Mouse (Mus musculus) heart, postnatal 0 days (tissue): ENCODE data around the gene Foxp4. TPM values are rescaled to one million over a fixed set of nuclear protein-coding genes. Genes with fewer than 3 reads are reported as not detected.

Source experiments
- ATAC-seq: fragments of 200-750 bp; cut with Nextera tagmentation; 2 replicates; pipeline ENCODE4 v1.8.0; 2017; ENCODE audit warnings: low read depth, moderate number of reproducible peaks, moderate library complexity; ENCODE audit not compliant: insufficient read depth
- DNase-seq: peaks from one replicate; pipeline ENCODE4 v3.0.0-alpha.2; 2016; ENCODE audit warnings: low spot score
- H3K27ac ChIP-seq: fragments of 300-500 bp; sonication (generic); 2 replicates; pipeline ENCODE4 v1.5.1; 2014; ENCODE audit warnings: low read depth, mild to moderate bottlenecking
- H3K27me3 ChIP-seq: fragments of 300-500 bp; sonication (generic); 2 replicates; pipeline ENCODE4 v1.6.1; 2014; ENCODE audit warnings: low read length, mixed read lengths; ENCODE audit not compliant: control insufficient read depth, insufficient read depth
- H3K36me3 ChIP-seq: fragments of 300-500 bp; sonication (generic); replicated peaks from 2 replicates; pipeline ENCODE4 v1.6.1; 2014; ENCODE audit warnings: low read length, mixed read lengths; ENCODE audit not compliant: control insufficient read depth, insufficient read depth
- H3K4me1 ChIP-seq: fragments of 300-500 bp; sonication (generic); 2 replicates; pipeline ENCODE4 v1.6.1; 2014; ENCODE audit warnings: antibody characterized with exemption; ENCODE audit not compliant: control insufficient read depth, insufficient read depth
- H3K4me2 ChIP-seq: fragments of 300-500 bp; sonication (generic); 2 replicates; pipeline ENCODE4 v1.6.1; 2014; ENCODE audit warnings: low read depth, mild to moderate bottlenecking, low read length, moderate library complexity
- H3K4me3 ChIP-seq: fragments of 300-500 bp; sonication (generic); 2 replicates; pipeline ENCODE4 v1.5.1; 2014; ENCODE audit warnings: low read depth, low read length
- H3K9ac ChIP-seq: fragments of 300-500 bp; sonication (generic); replicated peaks from 2 replicates; pipeline ENCODE4 v1.6.1; 2014; ENCODE audit warnings: low read depth, low read length, mixed read lengths
- H3K9me3 ChIP-seq: fragments of 300-500 bp; sonication (generic); replicated peaks from 2 replicates; pipeline ENCODE4 v1.6.1; 2016; ENCODE audit warnings: low read length; ENCODE audit not compliant: control insufficient read depth
- CTCF ChIP-seq: IDR thresholded peaks from 2 replicates; pipeline ENCODE4 v1.5.1; 2016; ENCODE audit warnings: antibody characterized with exemption, control low read depth, low read depth
- EP300 ChIP-seq: IDR thresholded peaks from 2 replicates; pipeline ENCODE4 v1.6.1; 2016; ENCODE audit warnings: antibody characterized with exemption, low read depth
- WGBS: fragments of 180-500 bp; shearing (Covaris S2); extraction: QIAGEN DNeasy Blood & Tissue Kit; methylation state at CpG from one replicate; pipeline ENCODE4 v1.1.7; 2014; 5-methylcytosine and 5-hydroxymethylcytosine counted together
- polyA plus RNA-seq: library from polyadenylated mRNA; unstranded; fragments of >200 nt; fragmentation: Nextera tagmentation; extraction: Ambion mirVana; gene quantifications from 2 replicates; pipeline ENCODE4 v1.2.1, GENCODE M21; 2015
- total RNA-seq: library from RNA; depleted of rRNA; stranded (reverse); fragments of >200 nt; gene quantifications from 2 replicates; pipeline ENCODE4 v1.2.3, GENCODE M21; 2014; ENCODE audit warnings: low replicate concordance

The Foxp4 gene
- total and polyA plus RNA-seq, 2 experiments from 2014 or later, result 3.3 to 21.0 TPM

DNA sequence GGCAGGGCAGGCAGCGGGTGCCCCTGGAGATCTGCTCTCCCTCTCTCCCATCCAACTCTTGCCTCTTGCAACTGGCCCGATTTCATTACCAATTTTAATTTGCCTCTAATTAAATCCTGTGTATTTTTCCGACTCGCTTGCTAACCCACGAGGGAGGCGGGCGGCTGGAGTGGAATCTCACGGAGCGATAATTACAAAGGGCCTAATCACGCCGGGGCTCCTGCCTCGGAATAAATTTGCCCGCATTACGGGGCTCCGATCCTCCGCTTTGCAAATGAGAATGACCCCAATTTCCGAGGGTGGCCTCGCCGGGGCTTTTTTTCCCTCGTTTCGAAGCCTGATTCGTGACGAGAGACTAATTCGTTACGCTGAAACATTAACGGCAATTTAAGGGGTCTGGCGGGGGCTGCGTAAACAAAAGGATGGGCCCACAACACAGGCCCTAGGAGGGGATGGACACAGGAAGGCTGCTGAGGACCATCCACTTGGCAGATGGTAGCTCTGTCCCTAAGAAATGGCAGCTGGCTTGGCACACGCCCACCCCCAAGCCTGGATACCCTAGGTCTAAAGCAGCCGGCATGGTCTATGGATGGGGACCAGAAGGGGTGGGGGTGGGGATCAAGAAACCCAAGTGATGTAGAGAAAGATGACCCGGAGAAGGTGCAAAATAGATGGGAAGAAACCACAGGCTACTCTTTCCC is 52.0 kb downstream of the Foxp4 start:
- no peaks in the 10 kb centered on the region for H3K4me1 ChIP-seq
- no peak overlapping the region for H3K9ac ChIP-seq
- H3K9me3 ChIP-seq, result no peaks in the 10 kb centered on the region
- H3K27me3 ChIP-seq, result no peaks in the 10 kb centered on the region
- ATAC-seq, result no peak
- peaks cover 22% of the 10 kb centered on the region for H3K36me3 ChIP-seq
- no peak overlapping the region for H3K4me3 ChIP-seq
- TF ChIP-seq EP300 (no peak), CTCF (no peak)
- H3K4me2 ChIP-seq, result no peak overlapping the region
- H3K27ac ChIP-seq, result no peak overlapping the region
- DNase-seq, result no peak
- WGBS, result 93% methylated on average over 31 of the region's 31 CpGs

DNA sequence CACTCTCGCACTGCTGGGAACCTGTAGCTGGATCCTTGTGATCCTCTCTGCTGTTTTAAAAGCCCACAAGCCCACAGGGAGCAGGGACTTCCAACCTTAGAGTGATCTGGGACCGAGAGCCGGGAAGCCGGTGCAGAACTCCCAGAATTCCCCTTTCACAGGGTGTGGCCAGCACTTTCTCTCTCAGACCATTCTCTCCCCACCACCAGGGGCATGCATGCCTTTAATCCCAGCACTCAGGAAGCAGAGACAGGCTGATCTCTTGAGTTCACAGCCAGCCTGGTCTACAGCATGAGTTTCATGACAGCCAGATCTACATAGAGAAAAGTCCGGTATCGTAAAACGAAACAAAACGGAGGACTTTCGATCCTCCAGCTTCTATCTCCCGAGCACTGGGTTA is 54.6 kb downstream of the Foxp4 start:
- Histone ChIP-seq H3K9me3 (no peaks in the 10 kb centered on the region), H3K36me3 (peaks cover 19% of the 10 kb centered on the region), H3K4me3 (no peak overlapping the region), H3K9ac (no peak overlapping the region), H3K27ac (no peak overlapping the region), H3K4me1 (no peaks in the 10 kb centered on the region), H3K4me2 (no peak overlapping the region), H3K27me3 (no peaks in the 10 kb centered on the region)
- DNase-seq (no peak), ATAC-seq (no peak)
- 90% methylated on average over 10 of the region's 10 CpGs for WGBS
- no peak for TF ChIP-seq CTCF
- TF ChIP-seq EP300, result no peak

DNA sequence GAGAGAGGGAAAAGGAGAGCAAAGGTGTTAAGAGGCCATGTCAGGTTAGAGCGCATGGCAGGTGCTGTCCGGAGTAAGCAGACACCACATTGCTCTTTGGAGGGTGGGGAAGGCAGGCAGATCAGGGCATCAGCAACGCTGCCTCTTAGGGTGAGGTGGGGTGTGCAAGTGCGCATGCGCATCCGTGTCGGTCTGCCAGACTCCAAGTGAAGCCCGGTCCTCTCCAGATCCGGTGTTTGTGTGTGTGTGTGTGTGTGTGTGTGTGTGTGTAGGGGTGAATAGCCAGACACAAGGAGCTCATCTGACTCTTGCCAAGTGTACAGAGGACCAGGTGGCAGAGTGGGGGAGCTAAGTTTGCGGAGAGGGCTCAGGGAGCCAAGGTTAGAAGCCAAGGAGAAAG is 58.4 kb downstream of the Foxp4 start:
- H3K4me1 ChIP-seq, result no peaks in the 10 kb centered on the region
- H3K36me3 ChIP-seq, result peaks cover 11% of the 10 kb centered on the region
- H3K9me3 ChIP-seq, result no peaks in the 10 kb centered on the region
- no peak for DNase-seq
- 66% methylated on average over 10 of the region's 10 CpGs for WGBS
- ATAC-seq, result no peak
- no peak for TF ChIP-seq CTCF
- TF ChIP-seq EP300, result no peak
- no peak overlapping the region for H3K4me2 ChIP-seq
- no peaks in the 10 kb centered on the region for H3K27me3 ChIP-seq
- H3K9ac ChIP-seq, result no peak overlapping the region
- H3K27ac ChIP-seq, result no peak overlapping the region
- no peak overlapping the region for H3K4me3 ChIP-seq

DNA sequence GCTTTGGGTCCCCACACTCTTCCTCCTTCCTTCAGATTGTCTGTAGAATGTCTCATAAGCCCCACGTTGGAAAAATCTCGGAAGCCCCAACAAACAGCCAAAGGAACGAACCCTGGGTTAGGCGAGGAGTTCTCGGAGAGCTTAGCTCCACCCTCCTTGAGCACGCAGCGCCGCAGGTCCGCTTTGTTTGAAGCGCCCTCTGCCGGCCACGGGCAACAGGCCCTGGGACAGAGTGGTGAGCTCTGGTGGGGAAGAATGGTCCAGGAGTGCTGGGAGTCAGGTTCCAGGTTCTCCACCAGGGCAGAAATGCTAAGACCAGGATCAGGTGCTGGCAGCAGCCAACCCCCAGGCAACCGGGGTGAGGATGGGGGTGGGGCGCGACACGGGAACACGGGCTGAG is 59.9 kb downstream of the Foxp4 start:
- Histone ChIP-seq H3K27ac (no peak overlapping the region), H3K9me3 (no peaks in the 10 kb centered on the region), H3K4me3 (no peak overlapping the region; the same call in 1 of the 2 replicates), H3K4me2 (peak overlapping the region; percentile 46), H3K9ac (no peak overlapping the region), H3K27me3 (no peaks in the 10 kb centered on the region), H3K36me3 (peaks cover 5% of the 10 kb centered on the region; the same call in 1 of the 2 replicates), H3K4me1 (no peaks in the 10 kb centered on the region)
- DNase-seq (peak; percentile 80), ATAC-seq (peak; percentile 86)
- TF ChIP-seq EP300, result no peak
- TF ChIP-seq CTCF, result peak; percentile 97
- 3% methylated on average over 17 of the region's 17 CpGs for WGBS

DNA sequence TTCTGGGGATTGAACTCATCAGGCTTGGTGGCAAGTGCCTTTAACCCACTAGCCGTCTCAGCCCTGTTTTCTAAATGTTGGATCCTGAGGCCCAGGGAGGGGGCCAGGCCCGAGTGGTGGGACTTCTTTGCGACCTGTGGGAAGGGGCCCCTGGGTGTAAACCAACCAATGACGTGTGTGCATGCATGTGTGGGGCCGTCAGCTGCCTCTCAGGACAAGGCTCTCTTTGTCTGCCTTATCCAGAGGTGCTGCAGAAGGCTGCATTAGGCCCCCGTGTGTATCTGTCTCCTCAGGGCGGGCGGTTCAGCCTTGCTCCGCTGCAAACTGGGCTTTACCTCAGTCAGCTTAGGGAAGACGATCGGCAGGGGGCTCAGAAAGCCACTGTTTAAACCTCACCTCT is 61.0 kb downstream of the Foxp4 start:
- H3K27ac ChIP-seq, result no peak overlapping the region

DNA sequence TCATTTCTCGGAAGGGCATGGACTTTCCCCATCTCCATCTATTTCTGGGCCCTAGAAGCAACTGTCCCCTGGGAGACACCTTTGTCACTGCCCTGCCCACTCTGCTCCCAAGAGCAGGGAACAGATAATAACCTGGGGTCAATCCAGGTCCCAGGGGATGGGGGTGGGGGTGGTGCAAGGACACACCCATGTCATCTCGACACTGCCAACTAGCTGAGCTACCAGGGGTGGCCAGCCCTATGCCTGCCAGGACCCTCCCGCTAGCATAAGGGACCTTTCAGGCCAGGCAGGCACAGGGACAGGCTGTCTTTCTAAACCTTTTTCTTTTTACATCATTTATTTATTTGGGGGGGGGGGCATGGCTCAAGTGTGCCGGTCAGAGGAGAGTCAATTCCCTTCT is 61.4 kb downstream of the Foxp4 start:
- Histone ChIP-seq H3K27me3 (no peaks in the 10 kb centered on the region), H3K9ac (no peak overlapping the region), H3K4me1 (no peaks in the 10 kb centered on the region), H3K4me3 (no peak overlapping the region), H3K36me3 (no peaks in the 10 kb centered on the region), H3K27ac (no peak overlapping the region), H3K9me3 (no peaks in the 10 kb centered on the region), H3K4me2 (no peak overlapping the region)
- TF ChIP-seq EP300 (no peak), CTCF (no peak)
- ATAC-seq (no peak), DNase-seq (no peak)
- 64% methylated on average over 4 of the region's 4 CpGs for WGBS

More for the DNA sequence above, 61.0 kb downstream of the Foxp4 start:
- TF ChIP-seq CTCF, result no peak
- no peak for TF ChIP-seq EP300
- no peak overlapping the region for H3K4me3 ChIP-seq
- ATAC-seq (no peak), DNase-seq (no peak)
- H3K9me3 ChIP-seq, result no peaks in the 10 kb centered on the region
- 39% methylated on average over 11 of the region's 11 CpGs for WGBS
- no peak overlapping the region for H3K4me2 ChIP-seq
- peaks cover 3% of the 10 kb centered on the region; the same call in 1 of the 2 replicates for H3K36me3 ChIP-seq
- H3K27me3 ChIP-seq, result no peaks in the 10 kb centered on the region
- H3K9ac ChIP-seq, result no peak overlapping the region
- H3K4me1 ChIP-seq, result no peaks in the 10 kb centered on the region
